In genomic region chr6:32220765-32221164, GRCm38 (mm10) we compare ENCODE assay signal across 28 mouse cellular contexts.
A peak's percentile ranks its signal among the peaks of the same experiment; 100 is the strongest.
DNase-seq lines count a peak whose midpoint lies in the region; ATAC-seq lines count a peak whose summit lies in the region.
"Had no signal": no experiment of that assay in that cellular context is flagged by ENCODE, and none has a peak within 500 bp of the region (broad histone marks: within the 10 kb centered on the region; RNA-seq: fewer than 3 reads in every experiment).

No protein-coding gene starts in this region.

- H3K27ac ChIP-seq in heart, embryonic 13.5 days (replicated peaks), result 0 out of 2 replicates have a peak overlapping the region, but pooled peaks have one; percentile 5
- H3K27ac ChIP-seq in heart, embryonic 10.5 days, result no peak overlapping the region
- no peak overlapping the region for H3K27ac ChIP-seq in midbrain, embryonic 11.5 days (ENCODE audit: low read depth, low read length)
- H3K27ac ChIP-seq in midbrain, embryonic 13.5 days, result no peak overlapping the region
- H3K27ac ChIP-seq in forebrain, embryonic 16.5 days (ENCODE audit: low read length), result no peak overlapping the region
- H3K27ac ChIP-seq: embryonic facial prominence, embryonic 12.5 days; hindbrain, embryonic 10.5 days; kidney, embryonic 15.5 days; limb, embryonic 10.5 days; liver, embryonic 15.5 days; lung, embryonic 15.5 days; midbrain, embryonic 15.5 days; neural tube, embryonic 12.5 days; stomach, embryonic 15.5 days had no signal

- H3K27me3 ChIP-seq in heart, embryonic 13.5 days (replicated peaks), result no peaks in the 10 kb centered on the region
- no peaks in the 10 kb centered on the region for H3K27me3 ChIP-seq in heart, embryonic 10.5 days (ENCODE audit: insufficient read depth, poor library complexity, severe bottlenecking)
- H3K27me3 ChIP-seq in midbrain, embryonic 11.5 days (ENCODE audit: control insufficient read depth, insufficient read depth, low read length), result no peaks in the 10 kb centered on the region
- no peaks in the 10 kb centered on the region for H3K27me3 ChIP-seq in midbrain, embryonic 13.5 days
- no peaks in the 10 kb centered on the region for H3K27me3 ChIP-seq in forebrain, embryonic 16.5 days (replicated peaks; ENCODE audit: control insufficient read depth, insufficient read depth, low read length)
- H3K27me3 ChIP-seq: embryonic facial prominence, embryonic 12.5 days; kidney, embryonic 15.5 days; liver, embryonic 15.5 days; lung, embryonic 15.5 days; midbrain, embryonic 15.5 days; neural tube, embryonic 12.5 days; Patski; stomach, embryonic 15.5 days had no signal

- no peak for ATAC-seq in heart, embryonic 13.5 days (ENCODE audit: extremely low read depth, insufficient number of reproducible peaks, low FRiP score, low TSS enrichment)
- no peak for ATAC-seq in midbrain, embryonic 11.5 days (ENCODE audit: low FRiP score)
- ATAC-seq in midbrain, embryonic 13.5 days, result no peak
- no peak for ATAC-seq in forebrain, embryonic 16.5 days
- ATAC-seq: midbrain, embryonic 15.5 days; Patski had no signal

- H3K9ac ChIP-seq in heart, embryonic 13.5 days, result no peak overlapping the region
- H3K9ac ChIP-seq in midbrain, embryonic 11.5 days (ENCODE audit: low read length), result no peak overlapping the region
- no peak overlapping the region for H3K9ac ChIP-seq in midbrain, embryonic 13.5 days (replicated peaks)
- H3K9ac ChIP-seq in forebrain, embryonic 16.5 days (replicated peaks; ENCODE audit: low read depth, low read length), result no peak overlapping the region
- H3K9ac ChIP-seq: embryonic facial prominence, embryonic 12.5 days; kidney, embryonic 15.5 days; liver, embryonic 15.5 days; lung, embryonic 15.5 days; midbrain, embryonic 15.5 days; neural tube, embryonic 12.5 days; stomach, embryonic 15.5 days had no signal

- H3K9me3 ChIP-seq in heart, embryonic 13.5 days, result no peaks in the 10 kb centered on the region
- no peaks in the 10 kb centered on the region for H3K9me3 ChIP-seq in heart, embryonic 10.5 days
- H3K9me3 ChIP-seq in midbrain, embryonic 11.5 days (ENCODE audit: control insufficient read depth, low read length), result no peaks in the 10 kb centered on the region
- no peaks in the 10 kb centered on the region for H3K9me3 ChIP-seq in midbrain, embryonic 13.5 days
- H3K9me3 ChIP-seq in forebrain, embryonic 16.5 days (ENCODE audit: control insufficient read depth, low read length), result no peaks in the 10 kb centered on the region
- H3K9me3 ChIP-seq: embryonic facial prominence, embryonic 12.5 days; hindbrain, embryonic 10.5 days; kidney, embryonic 15.5 days; limb, embryonic 10.5 days; liver, embryonic 15.5 days; lung, embryonic 15.5 days; megakaryocyte, embryonic 14.5 days; midbrain, embryonic 15.5 days; neural tube, embryonic 12.5 days; stomach, embryonic 15.5 days had no signal

- H3K4me2 ChIP-seq in heart, embryonic 13.5 days, result no peak overlapping the region
- no peak overlapping the region for H3K4me2 ChIP-seq in midbrain, embryonic 11.5 days
- no peak overlapping the region for H3K4me2 ChIP-seq in midbrain, embryonic 13.5 days (replicated peaks)
- H3K4me2 ChIP-seq in forebrain, embryonic 16.5 days (ENCODE audit: low read length), result no peak overlapping the region
- H3K4me2 ChIP-seq: embryonic facial prominence, embryonic 12.5 days; kidney, embryonic 15.5 days; liver, embryonic 15.5 days; lung, embryonic 15.5 days; midbrain, embryonic 15.5 days; neural tube, embryonic 12.5 days; stomach, embryonic 15.5 days had no signal

- no peak for DNase-seq in heart, embryonic 10.5 days (ENCODE audit: low spot score)
- peak; percentile 14 for DNase-seq in midbrain, embryonic 11.5 days (ENCODE audit: low spot score, missing footprints)
- peak; percentile 50 to 62 for DNase-seq in frontal cortex, postnatal 36 days (ENCODE audit: low spot score in 2 of 2)
- DNase-seq in right cerebral cortex, postnatal 14 days, result peak; percentile 26
- DNase-seq in Muller cell, postnatal 12 days (ENCODE audit: inconsistent ontology term), result no peak
- DNase-seq: adrenal gland, adult 2 months; gastrocnemius, postnatal 25 days; heart, adult 18-20 months; kidney, adult 11 months; kidney, postnatal 36 days; liver; lung, postnatal 36 days; thymus, adult 18-20 months; thymus, postnatal 4 days had no signal

- peaks cover 20% of the 10 kb centered on the region for H3K4me1 ChIP-seq in heart, embryonic 13.5 days
- H3K4me1 ChIP-seq in heart, embryonic 10.5 days, result peaks cover 24% of the 10 kb centered on the region
- no peaks in the 10 kb centered on the region for H3K4me1 ChIP-seq in midbrain, embryonic 11.5 days (ENCODE audit: control insufficient read depth, insufficient read depth, low read length)
- no peaks in the 10 kb centered on the region for H3K4me1 ChIP-seq in midbrain, embryonic 13.5 days (replicated peaks)
- peaks cover 4% of the 10 kb centered on the region; the same call in 1 of the 2 replicates for H3K4me1 ChIP-seq in forebrain, embryonic 16.5 days (replicated peaks; ENCODE audit: control insufficient read depth, insufficient read depth, low read length)
- H3K4me1 ChIP-seq: embryonic facial prominence, embryonic 12.5 days; hindbrain, embryonic 10.5 days; kidney, embryonic 15.5 days; limb, embryonic 10.5 days; liver, embryonic 15.5 days; lung, embryonic 15.5 days; megakaryocyte, embryonic 14.5 days; midbrain, embryonic 15.5 days; neural tube, embryonic 12.5 days; stomach, embryonic 15.5 days had no signal

- H3K4me3 ChIP-seq in heart, embryonic 13.5 days, result no peak overlapping the region
- H3K4me3 ChIP-seq in heart, embryonic 10.5 days, result no peak overlapping the region
- no peak overlapping the region for H3K4me3 ChIP-seq in midbrain, embryonic 11.5 days (ENCODE audit: low read depth, low read length)
- H3K4me3 ChIP-seq in midbrain, embryonic 13.5 days (replicated peaks), result no peak overlapping the region
- H3K4me3 ChIP-seq in forebrain, embryonic 16.5 days (replicated peaks; ENCODE audit: low read length), result no peak overlapping the region
- H3K4me3 ChIP-seq: embryonic facial prominence, embryonic 12.5 days; hindbrain, embryonic 10.5 days; kidney, embryonic 15.5 days; limb, embryonic 10.5 days; liver, embryonic 15.5 days; lung, embryonic 15.5 days; megakaryocyte, embryonic 14.5 days; midbrain, embryonic 15.5 days; neural tube, embryonic 12.5 days; stomach, embryonic 15.5 days had no signal

- peaks cover 26% of the 10 kb centered on the region; the same call in 1 of the 2 replicates for H3K36me3 ChIP-seq in heart, embryonic 13.5 days
- peaks cover 4% of the 10 kb centered on the region; the same call in 1 of the 2 replicates for H3K36me3 ChIP-seq in heart, embryonic 10.5 days
- no peaks in the 10 kb centered on the region for H3K36me3 ChIP-seq in midbrain, embryonic 11.5 days (ENCODE audit: control insufficient read depth, insufficient read depth, low read length)
- peaks cover 9% of the 10 kb centered on the region; the same call in 1 of the 2 replicates for H3K36me3 ChIP-seq in midbrain, embryonic 13.5 days
- peaks cover 3% of the 10 kb centered on the region; the same call in 1 of the 2 replicates for H3K36me3 ChIP-seq in forebrain, embryonic 16.5 days (ENCODE audit: control insufficient read depth, insufficient read depth)
- H3K36me3 ChIP-seq: embryonic facial prominence, embryonic 12.5 days; hindbrain, embryonic 10.5 days; kidney, embryonic 15.5 days; limb, embryonic 10.5 days; liver, embryonic 15.5 days; lung, embryonic 15.5 days; midbrain, embryonic 15.5 days; stomach, embryonic 15.5 days had no signal

- WGBS in heart, embryonic 13.5 days, result 56% methylated on average over 8 of the region's 8 CpGs
- 54% methylated on average over 8 of the region's 8 CpGs for WGBS in heart, embryonic 10.5 days
- 86% methylated on average over 8 of the region's 8 CpGs for WGBS in midbrain, embryonic 11.5 days
- 83% methylated on average over 8 of the region's 8 CpGs for WGBS in midbrain, embryonic 13.5 days
- WGBS in forebrain, embryonic 16.5 days, result 88% methylated on average over 8 of the region's 8 CpGs

Comparison
In these comparisons a context has a peak if more than half of its experiments do, and no peak if none do; other contexts are left out.
1. DNase-seq: peak in midbrain, embryonic 11.5 days (single experiment), frontal cortex, postnatal 36 days (2 of 2) and right cerebral cortex, postnatal 14 days (single experiment); none in heart, embryonic 10.5 days (single experiment) and Muller cell, postnatal 12 days (single experiment).